Mouse (Mus musculus) c-Kit-negative CD71-positive TER-119-positive erythroid progenitor cells, embryonic 14.5 days (primary cell): ENCODE data around the gene Dync1i1.

Experiments used
- DNase-seq: peaks from one replicate; pipeline ENCODE4 v3.0.0-alpha.2; 2013; ENCODE audit warnings: low read depth, low spot score

The Dync1i1 gene

GRCm38 (mm10) chr6:5770283-5770682 is 44.8 kb downstream of the Dync1i1 start:
- DNase-seq: no peak

- DNase-seq: no peak
These were observed 50.0 kb downstream of the Dync1i1 start for GRCm38 (mm10) chr6:5775461-5775860.

- DNase-seq: no peak
These were observed 56.3 kb downstream of the Dync1i1 start for GRCm38 (mm10) chr6:5781752-5782151.

- no peak for DNase-seq
These were observed 58.4 kb downstream of the Dync1i1 start for GRCm38 (mm10) chr6:5783830-5784229.

GRCm38 (mm10) chr6:5790607-5791006 is 65.2 kb downstream of the Dync1i1 start:
- no peak for DNase-seq

- no peak for DNase-seq
These were observed 68.8 kb downstream of the Dync1i1 start for GRCm38 (mm10) chr6:5794106-5794753.

GRCm38 (mm10) chr6:5795314-5795713 is 69.9 kb downstream of the Dync1i1 start:
- no peak for DNase-seq

GRCm38 (mm10) chr6:5802124-5802839 is 76.8 kb downstream of the Dync1i1 start:
- DNase-seq: no peak

- no peak for DNase-seq
These were observed 77.5 kb downstream of the Dync1i1 start for GRCm38 (mm10) chr6:5802840-5803491.

GRCm38 (mm10) chr6:5808008-5808421 is 82.6 kb downstream of the Dync1i1 start:
- DNase-seq: no peak

GRCm38 (mm10) chr6:5812076-5812475 is 86.6 kb downstream of the Dync1i1 start:
- no peak for DNase-seq

GRCm38 (mm10) chr6:5819674-5820073 is 94.2 kb downstream of the Dync1i1 start:
- DNase-seq: no peak

- no peak for DNase-seq
These were observed 100.0 kb downstream of the Dync1i1 start for GRCm38 (mm10) chr6:5825461-5825860.

- DNase-seq: no peak
These were observed 101.6 kb downstream of the Dync1i1 start for GRCm38 (mm10) chr6:5827064-5827463.

- no peak for DNase-seq
These were observed 103.1 kb downstream of the Dync1i1 start for GRCm38 (mm10) chr6:5828409-5828974.

- no peak for DNase-seq
These were observed 103.7 kb downstream of the Dync1i1 start for GRCm38 (mm10) chr6:5829148-5829547.

- DNase-seq: no peak
These were observed 105.3 kb downstream of the Dync1i1 start for GRCm38 (mm10) chr6:5830717-5831116.

GRCm38 (mm10) chr6:5831233-5831632 is 105.8 kb downstream of the Dync1i1 start:
- no peak for DNase-seq

GRCm38 (mm10) chr6:5832838-5833237 is 107.4 kb downstream of the Dync1i1 start:
- no peak for DNase-seq

- DNase-seq: no peak
These were observed 117.0 kb downstream of the Dync1i1 start for GRCm38 (mm10) chr6:5842466-5842865.

- DNase-seq: no peak
These were observed 120.7 kb downstream of the Dync1i1 start for GRCm38 (mm10) chr6:5846154-5846553.

GRCm38 (mm10) chr6:5854048-5854836 is 128.8 kb downstream of the Dync1i1 start:
- DNase-seq: no peak
